Mouse (Mus musculus) C2C12 (cell line): Measurements from ENCODE around the gene Stxbp1.

Experiments used
- CEBPB ChIP-seq: IDR thresholded peaks from one replicate; pipeline ENCODE4 v1.6.1; 2011; ENCODE audit warnings: low read depth, mild to moderate bottlenecking, control low read depth, moderate library complexity
- CTCF ChIP-seq: IDR thresholded peaks from one replicate; pipeline ENCODE4 v1.5.1; 2011; ENCODE audit not compliant: control insufficient read depth, insufficient read depth, insufficient read length
- MAX ChIP-seq: IDR thresholded peaks from one replicate; pipeline ENCODE4 v1.6.1; 2011; ENCODE audit warnings: mild to moderate bottlenecking, control low read depth
- MYOG ChIP-seq: IDR thresholded peaks from one replicate; pipeline ENCODE4 v1.6.1; 2011; ENCODE audit not compliant: control insufficient read depth, insufficient read length; ENCODE audit errors: extremely low read depth
- USF1 ChIP-seq: IDR thresholded peaks from one replicate; pipeline ENCODE4 v1.6.1; 2011; ENCODE audit warnings: low read depth, mild to moderate bottlenecking, control low read depth, moderate library complexity

- TF ChIP-seq CTCF (no peak), USF1 (no peak), MYOG (no peak), MAX (no peak), CEBPB (no peak)
These were observed 22.8 kb upstream of the Stxbp1 start for GRCm38 (mm10) chr2:32869721-32870274.
